Mouse (Mus musculus) hematopoietic multipotent progenitor cell, adult 10-12 weeks (in vitro differentiated cells): ENCODE measurements around the gene Olfr741. TPM values are rescaled to one million over a fixed set of nuclear protein-coding genes. Genes with fewer than 3 reads are reported as not detected.

Experiments
- polyA plus RNA-seq: library from polyadenylated mRNA; stranded (reverse); fragments of >175 nt; gene quantifications from 2 replicates; pipeline ENCODE4 v1.2.3, GENCODE M21; 2012; ENCODE audit warnings: low replicate concordance

Gene Olfr741
- not detected in 2 replicates for polyA plus RNA-seq

GRCm38 (mm10) chr14:50472438-50472837 lies at the start of gene Olfr741:
Olfr741 (plus strand) TSS chr14:50472738.

GRCm38 (mm10) chr14:50445245-50445644 lies 27.3 kb upstream of the Olfr741 start, which contains the start of gene Olfr740:
Olfr740 (plus strand) TSS chr14:50445545.

GRCm38 (mm10) chr14:50503300-50503699 lies 30.8 kb downstream of the Olfr741 start, which contains the start of gene Olfr742:
Olfr742 (plus strand) TSS chr14:50503600.

DNA sequence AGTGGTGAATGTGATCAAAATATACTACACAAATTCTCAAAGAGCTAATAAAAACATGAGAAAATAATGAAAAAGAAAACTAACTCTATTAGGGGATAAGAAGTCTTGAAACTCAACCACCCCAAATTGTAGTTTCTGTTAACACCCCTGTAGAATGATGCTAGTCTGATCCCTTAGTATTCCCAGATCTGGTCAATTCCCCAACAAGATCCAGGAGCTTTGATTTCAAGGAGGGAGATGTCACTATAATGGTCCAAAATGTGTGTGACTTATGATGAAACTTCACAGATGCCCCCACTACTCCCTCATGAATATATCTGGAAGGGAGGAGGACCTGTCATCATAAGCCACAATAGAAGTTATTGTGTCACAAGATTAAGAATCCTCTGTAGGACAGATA lies 49.0 kb downstream of the Olfr741 start, which contains the start of gene Olfr743:
TSS of gene Olfr743 (plus strand) at position 301 of the 400 bp plus-strand sequence.

Other genes starting within 250 kb of the Olfr741 start
- gene Olfr731, start 230.9 kb upstream of the Olfr741 start, polyA plus RNA-seq, result not detected in 2 replicates
- gene Olfr732, start 188.5 kb upstream of the Olfr741 start, polyA plus RNA-seq, result not detected in 2 replicates
- not detected in 2 replicates for gene Olfr733, start 171.2 kb upstream of the Olfr741 start, polyA plus RNA-seq
- gene Olfr734, start 146.0 kb upstream of the Olfr741 start, polyA plus RNA-seq, result 0.13 TPM in 1 of 2 replicates, not detected in the other
- not detected in 2 replicates for gene Olfr735, start 123.9 kb upstream of the Olfr741 start, polyA plus RNA-seq
- gene Tlr11, start 114.8 kb upstream of the Olfr741 start, polyA plus RNA-seq, result 0.39 and 0.90 TPM in 2 replicates
- gene Olfr736, start 91.6 kb upstream of the Olfr741 start, polyA plus RNA-seq, result not detected in 2 replicates
- not detected in 2 replicates for gene Olfr738, start 65.2 kb upstream of the Olfr741 start, polyA plus RNA-seq
- gene Olfr739, start 54.1 kb upstream of the Olfr741 start, polyA plus RNA-seq, result not detected in 2 replicates
- not detected in 2 replicates for gene Olfr740, start 27.2 kb upstream of the Olfr741 start, polyA plus RNA-seq
- not detected in 2 replicates for gene Olfr742, start 30.9 kb downstream of the Olfr741 start, polyA plus RNA-seq
- gene Olfr743, start 49.1 kb downstream of the Olfr741 start, polyA plus RNA-seq, result not detected in 2 replicates
- gene Olfr744, start 142.1 kb downstream of the Olfr741 start, polyA plus RNA-seq, result not detected in 2 replicates
- not detected in 2 replicates for gene Olfr745, start 166.7 kb downstream of the Olfr741 start, polyA plus RNA-seq
- not detected in 2 replicates for gene Olfr746, start 174.3 kb downstream of the Olfr741 start, polyA plus RNA-seq
- not detected in 2 replicates for gene Olfr747, start 220.5 kb downstream of the Olfr741 start, polyA plus RNA-seq
- not detected in 2 replicates for gene Olfr748, start 234.6 kb downstream of the Olfr741 start, polyA plus RNA-seq